Mouse (Mus musculus): ENCODE measurements around the gene Fastkd5. TPM values are rescaled to one million over a fixed set of nuclear protein-coding genes. Genes with fewer than 3 reads are reported as not detected.

The Fastkd5 gene
- 5.9 and 7.2 TPM in 2 replicates for polyA plus RNA-seq (2015; fragmentation: Nextera tagmentation; extraction: Ambion mirVana)

DNA sequence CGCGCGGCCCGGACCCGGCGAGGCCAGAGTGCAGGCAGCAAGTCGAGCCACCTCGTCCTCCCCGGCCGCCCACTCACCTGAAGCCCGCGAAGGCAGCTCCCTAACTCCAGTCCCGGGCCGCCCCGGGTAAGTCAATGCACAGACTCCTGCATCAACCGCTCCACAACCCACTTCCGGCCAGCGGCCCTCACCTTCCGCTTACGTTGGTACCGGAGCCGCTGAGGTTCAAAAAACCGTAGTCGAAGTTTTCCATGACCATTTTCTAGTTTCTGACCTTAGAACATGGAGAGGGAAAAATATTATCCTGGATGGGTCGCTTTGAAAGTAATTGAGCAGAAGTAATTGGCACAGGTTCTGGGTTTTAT lies at the start of gene Fastkd5, which contains the start of gene Ubox5:
Fastkd5 (minus strand) TSS at position 189 of the 365 bp plus-strand sequence.
Ubox5 (minus strand) TSS at position 200 of the 365 bp plus-strand sequence.

DNA sequence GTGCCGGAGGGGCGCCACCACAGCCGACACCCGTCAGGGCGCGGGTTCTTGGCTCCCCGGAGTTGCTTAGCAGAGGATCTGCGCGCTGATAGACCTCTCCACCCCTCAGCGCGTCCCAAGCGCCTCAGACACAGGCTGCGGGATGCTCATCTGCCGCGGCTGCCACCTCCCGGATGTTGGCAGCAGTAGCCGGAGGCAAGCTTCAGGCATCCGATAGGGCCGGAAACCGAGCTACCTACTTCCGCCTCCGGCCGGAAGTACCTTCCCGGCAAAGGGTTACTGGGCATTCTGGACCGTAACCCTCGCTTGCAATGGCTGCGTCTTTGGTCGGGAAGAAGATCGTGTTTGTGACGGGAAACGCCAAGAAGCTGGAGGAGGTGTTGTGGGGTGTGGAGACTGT lies 37.7 kb upstream of the Fastkd5 start, which contains the start of gene Itpa:
Itpa (plus strand) TSS at position 52 of the 400 bp plus-strand sequence.

DNA sequence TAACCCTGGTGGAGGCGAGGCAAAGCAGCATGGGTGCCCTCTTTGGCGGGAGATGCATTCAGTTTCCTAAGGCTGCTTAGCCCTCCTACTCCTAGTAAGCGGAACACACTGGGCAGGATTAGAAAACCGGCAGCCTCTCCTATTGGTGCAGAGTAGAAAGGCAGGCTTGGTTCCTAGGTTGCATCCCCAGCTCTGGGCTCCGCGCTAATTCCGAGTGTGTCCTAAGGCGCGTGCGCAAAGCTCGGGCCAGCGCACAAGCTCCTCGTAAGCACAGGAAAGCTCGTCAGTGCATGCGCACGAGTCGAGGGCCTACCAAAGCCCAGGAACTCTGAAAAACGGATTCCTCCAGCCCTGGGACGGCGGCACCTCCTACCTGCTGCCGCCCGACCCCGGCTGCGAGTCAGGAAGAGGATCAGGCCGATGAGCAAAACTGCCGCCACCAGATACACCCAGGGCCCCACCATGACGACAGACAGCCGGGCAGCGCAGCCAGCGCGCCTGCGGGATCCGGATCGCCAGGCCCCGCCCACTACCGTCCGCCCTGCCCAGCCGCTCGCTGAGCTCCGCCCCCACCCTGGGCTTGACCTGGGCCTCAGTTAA lies 34.4 kb upstream of the Fastkd5 start, which contains the start of gene Ddrgk1:
Ddrgk1 (minus strand) TSS at position 558 of the 600 bp plus-strand sequence.

DNA sequence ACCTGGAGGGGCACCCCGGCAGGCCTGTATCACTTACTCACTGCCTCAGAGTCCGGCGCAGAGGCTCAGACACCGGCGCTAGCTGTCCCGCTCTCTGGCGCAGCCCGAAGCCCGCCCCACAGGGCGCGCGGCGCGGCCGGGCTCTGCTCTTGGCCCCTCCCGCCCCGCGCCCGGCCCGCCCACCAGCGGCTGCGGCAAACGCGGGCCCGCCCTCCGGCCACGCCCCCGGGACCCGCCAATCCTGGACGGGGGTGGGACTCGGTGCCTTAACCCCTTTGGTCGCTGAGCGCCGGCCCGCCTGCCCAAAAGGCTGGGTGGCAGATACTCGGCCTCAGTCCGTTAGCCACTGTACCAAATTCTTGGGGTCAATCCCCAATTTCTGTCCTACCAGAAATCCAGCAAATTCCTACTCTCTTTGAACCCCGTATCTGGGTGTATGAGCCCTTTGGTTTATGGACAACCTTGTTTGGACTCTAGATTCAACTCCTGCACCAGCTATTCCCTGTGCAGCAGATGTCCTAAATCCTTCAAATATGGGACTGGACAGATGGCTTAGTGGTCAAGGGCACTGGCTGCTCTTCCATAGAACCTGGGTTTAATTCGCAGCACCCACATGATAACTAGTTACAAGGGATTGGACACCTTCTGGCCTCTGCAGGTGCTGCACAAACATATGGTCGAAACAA lies 13.0 kb upstream of the Fastkd5 start, which contains the start of gene Lzts3:
Lzts3 (minus strand) TSS at position 120 of the 686 bp plus-strand sequence.

DNA sequence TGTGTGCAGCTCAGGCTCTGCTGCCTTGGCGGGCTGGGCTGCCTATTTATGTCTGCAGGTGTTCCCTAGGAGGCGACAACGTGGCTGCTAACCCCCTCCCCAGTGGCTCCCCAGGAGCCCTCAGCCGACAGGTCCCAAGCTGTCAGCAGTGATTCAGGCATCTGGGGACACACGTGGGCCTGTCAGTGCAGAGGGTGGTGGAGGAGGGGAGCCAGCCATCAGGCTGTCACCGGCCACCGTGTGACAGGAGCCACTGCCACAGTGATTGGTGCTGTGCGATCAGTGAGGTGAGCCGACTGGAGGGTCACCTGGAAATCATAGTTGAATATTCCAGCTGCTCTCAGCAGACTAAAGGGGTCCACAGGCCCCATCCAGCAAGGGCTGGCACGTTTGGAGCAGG lies 47.3 kb downstream of the Fastkd5 start, which contains the start of gene Avp:
Avp (minus strand) TSS at position 3 of the 400 bp plus-strand sequence.

DNA sequence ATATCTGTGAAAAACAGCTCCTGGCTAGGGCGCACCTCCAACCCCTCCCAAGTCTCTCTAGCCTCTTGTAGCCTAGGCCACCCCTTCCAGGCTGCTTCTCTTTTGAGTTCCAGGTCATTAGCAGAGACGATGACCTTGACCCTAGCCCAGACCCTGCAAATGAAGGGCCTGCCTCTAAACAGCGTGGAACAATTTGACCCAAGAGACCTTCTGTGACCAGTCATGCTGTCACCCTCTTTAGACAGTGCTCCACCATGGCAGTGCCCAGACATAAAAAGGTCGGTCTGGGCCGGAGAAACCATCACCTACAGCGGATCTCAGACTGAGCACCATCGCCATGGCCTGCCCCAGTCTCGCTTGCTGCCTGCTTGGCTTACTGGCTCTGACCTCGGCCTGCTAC lies 54.0 kb downstream of the Fastkd5 start, which contains the start of gene Oxt:
Oxt (plus strand) TSS at position 301 of the 400 bp plus-strand sequence.

Other genes with a start within 250 kb of the Fastkd5 start
- gene Cpxm1, start 232.5 kb downstream of the Fastkd5 start, polyA plus RNA-seq (2015; fragmentation: Nextera tagmentation; extraction: Ambion mirVana) = 26.7 and 37.1 TPM in 2 replicates
- not detected in 2 replicates for gene Gm28372, start 224.8 kb downstream of the Fastkd5 start, polyA plus RNA-seq (2015; fragmentation: Nextera tagmentation; extraction: Ambion mirVana)
- 0.39 TPM in 1 of 2 replicates, not detected in the other for gene 1700020A23Rik, start 224.8 kb downstream of the Fastkd5 start, polyA plus RNA-seq (2015; fragmentation: Nextera tagmentation; extraction: Ambion mirVana)
- gene Tmem239, start 223.5 kb downstream of the Fastkd5 start, polyA plus RNA-seq (2015; fragmentation: Nextera tagmentation; extraction: Ambion mirVana) = 0.10 TPM in 1 of 2 replicates, not detected in the other
- 39.7 and 58.6 TPM in 2 replicates for gene Vps16, start 205.7 kb downstream of the Fastkd5 start, polyA plus RNA-seq (2015; fragmentation: Nextera tagmentation; extraction: Ambion mirVana)
- 8.3 and 11.9 TPM in 2 replicates for gene Pced1a, start 205.3 kb downstream of the Fastkd5 start, polyA plus RNA-seq (2015; fragmentation: Nextera tagmentation; extraction: Ambion mirVana)
- gene Ptpra, start 179.7 kb downstream of the Fastkd5 start, polyA plus RNA-seq (2015; fragmentation: Nextera tagmentation; extraction: Ambion mirVana) = 81.1 and 88.3 TPM in 2 replicates
- gene Mrps26, start 66.3 kb downstream of the Fastkd5 start, polyA plus RNA-seq (2015; fragmentation: Nextera tagmentation; extraction: Ambion mirVana) = 69.6 and 92.3 TPM in 2 replicates
- gene Oxt, start 53.9 kb downstream of the Fastkd5 start, polyA plus RNA-seq (2015; fragmentation: Nextera tagmentation; extraction: Ambion mirVana) = 0.25 and 0.28 TPM in 2 replicates
- not detected in 2 replicates for gene Avp, start 47.5 kb downstream of the Fastkd5 start, polyA plus RNA-seq (2015; fragmentation: Nextera tagmentation; extraction: Ambion mirVana)
- 5.8 and 7.4 TPM in 2 replicates for gene Ubox5, start within 50 bp of the Fastkd5 start, polyA plus RNA-seq (2015; fragmentation: Nextera tagmentation; extraction: Ambion mirVana)
- gene Lzts3, start 12.8 kb upstream of the Fastkd5 start, polyA plus RNA-seq (2015; fragmentation: Nextera tagmentation; extraction: Ambion mirVana) = 1.9 and 3.1 TPM in 2 replicates
- gene Ddrgk1, start 34.6 kb upstream of the Fastkd5 start, polyA plus RNA-seq (2015; fragmentation: Nextera tagmentation; extraction: Ambion mirVana) = 107 and 142 TPM in 2 replicates
- gene Itpa, start 37.6 kb upstream of the Fastkd5 start, polyA plus RNA-seq (2015; fragmentation: Nextera tagmentation; extraction: Ambion mirVana) = 117 and 163 TPM in 2 replicates
- gene Slc4a11, start 67.5 kb upstream of the Fastkd5 start, polyA plus RNA-seq (2015; fragmentation: Nextera tagmentation; extraction: Ambion mirVana) = 0.47 and 2.6 TPM in 2 replicates